Mouse (Mus musculus): ENCODE results near the gene Fgd6.

Gene Fgd6

GRCm38 (mm10) chr10:94174652-94175051, 138.9 kb downstream of the Fgd6 start:
- no peak for DNase-seq (ENCODE audit: low read depth, low spot score)

GRCm38 (mm10) chr10:94183199-94183598, 147.4 kb downstream of the Fgd6 start:
- DNase-seq (ENCODE audit: low read depth, low spot score), result no peak
